Mouse (Mus musculus): ENCODE results near the gene Pou3f3.

GRCm38 (mm10) chr1:42696371-42697031 is 933 bp downstream of the Pou3f3 start:
- TF ChIP-seq CTCF (IDR thresholded peaks at IDR 0.05; ENCODE audit: borderline replicate concordance, control insufficient read depth, extremely low read depth, insufficient read depth, low read length, poor library complexity) = no peak
- no peak for TF ChIP-seq POLR2A (IDR thresholded peaks at IDR 0.05; ENCODE audit: control insufficient read depth, extremely low read depth, insufficient read depth, low read length, poor library complexity)
